Mouse (Mus musculus) kidney, adult 9 months (tissue): ENCODE measurements at regions not wholly inside any gene's neighbourhood (a gene's known extent, or its start where the extent isn't known, plus 50 kb on each side); places are given as distances from the start of the nearest gene placed in this dataset.

ENCODE experiments used
- DNase-seq: peaks from one replicate; pipeline ENCODE4 v3.0.0; 2022

GRCm38 (mm10) chr7:129819651-129820050, 228.0 kb downstream of the Wdr11 start:
- DNase-seq, result no peak

- DNase-seq, result no peak
Observed at GRCm38 (mm10) chr7:129828970-129829369, 237.3 kb downstream of the Wdr11 start.

GRCm38 (mm10) chr7:129832830-129833229, 241.2 kb downstream of the Wdr11 start:
- DNase-seq, result no peak

- DNase-seq, result no peak
Observed at GRCm38 (mm10) chr7:129842303-129843122, 250.8 kb downstream of the Wdr11 start.

GRCm38 (mm10) chr7:129847136-129847535, 255.5 kb downstream of the Wdr11 start:
- no peak for DNase-seq

- DNase-seq, result no peak
Observed at GRCm38 (mm10) chr7:129853596-129853995, 261.9 kb downstream of the Wdr11 start.

GRCm38 (mm10) chr7:129854942-129855341, 263.3 kb downstream of the Wdr11 start:
- DNase-seq, result no peak

GRCm38 (mm10) chr7:129862966-129863365, 271.3 kb downstream of the Wdr11 start:
- DNase-seq, result peak; percentile 50

- no peak for DNase-seq
Observed at GRCm38 (mm10) chr7:129865536-129865935, 273.9 kb downstream of the Wdr11 start.

- no peak for DNase-seq
Observed at GRCm38 (mm10) chr7:129872208-129872790, 280.6 kb downstream of the Wdr11 start.

- no peak for DNase-seq
Observed at GRCm38 (mm10) chr7:129876202-129876851, 284.7 kb downstream of the Wdr11 start.

- DNase-seq, result no peak
Observed at GRCm38 (mm10) chr7:129876852-129877223, 285.2 kb downstream of the Wdr11 start.

- DNase-seq, result no peak
Observed at GRCm38 (mm10) chr7:129896291-129896690, 304.6 kb downstream of the Wdr11 start.

GRCm38 (mm10) chr7:129897511-129897910, 305.8 kb downstream of the Wdr11 start:
- DNase-seq, result no peak

GRCm38 (mm10) chr7:129902256-129902655, 310.6 kb downstream of the Wdr11 start:
- DNase-seq, result no peak

- DNase-seq, result peak; percentile 3
Observed at GRCm38 (mm10) chr7:129903126-129903525, 311.5 kb downstream of the Wdr11 start.

- no peak for DNase-seq
Observed at GRCm38 (mm10) chr7:129906131-129906530, 314.5 kb downstream of the Wdr11 start.

GRCm38 (mm10) chr7:129908826-129909225, 317.2 kb downstream of the Wdr11 start:
- DNase-seq, result no peak

GRCm38 (mm10) chr7:129909730-129910129, 318.1 kb downstream of the Wdr11 start:
- DNase-seq, result no peak

- DNase-seq, result no peak
Observed at GRCm38 (mm10) chr7:129910826-129911225, 319.2 kb downstream of the Wdr11 start.

- no peak for DNase-seq
Observed at GRCm38 (mm10) chr7:129914871-129915270, 323.2 kb downstream of the Wdr11 start.

- DNase-seq, result no peak
Observed at GRCm38 (mm10) chr7:129918240-129919200, 326.9 kb downstream of the Wdr11 start.

GRCm38 (mm10) chr7:129922291-129922690, 330.6 kb downstream of the Wdr11 start:
- no peak for DNase-seq
